ENCODE assay signal across 8 mouse cellular contexts in the genomic region with DNA sequence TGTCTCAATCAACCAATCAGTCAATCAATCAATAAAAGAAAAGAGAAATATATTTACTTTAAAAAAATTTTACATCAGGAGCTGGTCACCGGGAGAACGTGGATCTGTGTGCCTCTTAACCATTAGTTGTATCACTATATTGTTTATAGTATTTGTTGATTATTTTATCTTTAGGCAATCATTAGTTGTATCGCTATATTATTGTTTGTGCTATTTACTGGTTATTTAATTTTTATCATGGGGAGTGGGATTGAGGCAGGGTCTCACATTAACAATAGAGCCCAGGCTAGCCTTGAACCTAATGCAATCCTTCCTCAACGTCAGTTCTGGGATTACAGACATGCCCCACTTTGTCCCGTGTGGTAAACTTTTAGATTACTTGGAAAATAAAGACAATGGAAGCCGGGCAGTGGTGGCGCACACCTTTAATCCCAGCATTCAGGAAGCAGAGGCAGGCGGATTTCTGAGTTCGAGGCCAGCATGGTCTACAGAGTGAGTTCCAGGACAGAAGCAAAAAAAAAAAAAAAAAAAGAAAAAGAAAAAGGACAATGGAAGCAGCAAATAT. TPM values are rescaled to one million over a fixed set of nuclear protein-coding genes. Genes with fewer than 3 reads are reported as not detected.
DNase-seq lines count a peak whose midpoint lies in the region; ATAC-seq lines count a peak whose summit lies in the region.

No protein-coding gene starts in this region.

- H3K4me3 ChIP-seq in kidney, embryonic 16.5 days (ENCODE audit: low read length), result peak overlapping the region; percentile 99
- peak overlapping the region; percentile 33 for H3K4me3 ChIP-seq in embryonic facial prominence, embryonic 12.5 days
- peak overlapping the region; percentile 39 for H3K4me3 ChIP-seq in intestine, embryonic 16.5 days (ENCODE audit: low read length)
- H3K4me3 ChIP-seq in neural tube, embryonic 12.5 days, result 0 out of 2 replicates have a peak overlapping the region, but pooled peaks have one; percentile 15

- H3K9ac ChIP-seq in kidney, embryonic 16.5 days (replicated peaks; ENCODE audit: low read length), result peak overlapping the region; percentile 72
- peak overlapping the region; percentile 49; the same call in 1 of the 2 replicates for H3K9ac ChIP-seq in embryonic facial prominence, embryonic 12.5 days
- H3K9ac ChIP-seq in intestine, embryonic 16.5 days (ENCODE audit: low read depth, low read length), result peak overlapping the region; percentile 66
- peak overlapping the region; percentile 58 for H3K9ac ChIP-seq in neural tube, embryonic 12.5 days

- peak overlapping the region; percentile 60 for H3K4me2 ChIP-seq in kidney, embryonic 16.5 days (replicated peaks; ENCODE audit: low read depth, low read length)
- peak overlapping the region; percentile 47 for H3K4me2 ChIP-seq in embryonic facial prominence, embryonic 12.5 days (replicated peaks)
- H3K4me2 ChIP-seq in intestine, embryonic 16.5 days (ENCODE audit: low read depth, low read length), result peak overlapping the region; percentile 67
- peak overlapping the region; percentile 59 for H3K4me2 ChIP-seq in neural tube, embryonic 12.5 days (replicated peaks)

- H3K4me1 ChIP-seq in kidney, embryonic 16.5 days (ENCODE audit: insufficient read depth, low read length), result peaks cover 6% of the 10 kb centered on the region; the same call in 1 of the 2 replicates
- H3K4me1 ChIP-seq in embryonic facial prominence, embryonic 12.5 days, result no peaks in the 10 kb centered on the region
- peaks cover 10% of the 10 kb centered on the region; the same call in 1 of the 2 replicates for H3K4me1 ChIP-seq in intestine, embryonic 16.5 days (ENCODE audit: control insufficient read depth, insufficient read depth, low read length)
- H3K4me1 ChIP-seq in neural tube, embryonic 12.5 days, result peaks cover 5% of the 10 kb centered on the region; the same call in 1 of the 2 replicates

- 87% methylated on average over 9 of the region's 9 CpGs for WGBS in kidney, embryonic 16.5 days
- WGBS in embryonic facial prominence, embryonic 12.5 days, result 78% methylated on average over 9 of the region's 9 CpGs
- WGBS in intestine, embryonic 16.5 days, result 69% methylated on average over 9 of the region's 9 CpGs
- WGBS in neural tube, embryonic 12.5 days, result 86% methylated on average over 9 of the region's 9 CpGs

- peaks cover 14% of the 10 kb centered on the region for H3K36me3 ChIP-seq in kidney, embryonic 16.5 days (ENCODE audit: insufficient read depth, low read length)
- peaks cover 17% of the 10 kb centered on the region for H3K36me3 ChIP-seq in embryonic facial prominence, embryonic 12.5 days
- no peaks in the 10 kb centered on the region for H3K36me3 ChIP-seq in intestine, embryonic 16.5 days (ENCODE audit: control insufficient read depth, insufficient read depth, low read length)
- peaks cover 22% of the 10 kb centered on the region for H3K36me3 ChIP-seq in neural tube, embryonic 12.5 days

- H3K27ac ChIP-seq in kidney, embryonic 16.5 days (ENCODE audit: low read length), result peak overlapping the region; percentile 82
- peak overlapping the region; percentile 85 for H3K27ac ChIP-seq in embryonic facial prominence, embryonic 12.5 days
- H3K27ac ChIP-seq in intestine, embryonic 16.5 days (ENCODE audit: low read length), result peak overlapping the region; percentile 85
- H3K27ac ChIP-seq in neural tube, embryonic 12.5 days, result no peak overlapping the region

- no peak for ATAC-seq in kidney, embryonic 16.5 days (ENCODE audit: low FRiP score, low TSS enrichment)
- no peak for ATAC-seq in embryonic facial prominence, embryonic 12.5 days (ENCODE audit: insufficient number of reproducible peaks, insufficient read depth, low FRiP score, low TSS enrichment)
- no peak for ATAC-seq in intestine, embryonic 16.5 days
- no peak for ATAC-seq in neural tube, embryonic 12.5 days (ENCODE audit: low FRiP score, low read depth)

- H3K9me3 ChIP-seq in kidney, embryonic 16.5 days (ENCODE audit: low read length), result no peaks in the 10 kb centered on the region
- no peaks in the 10 kb centered on the region for H3K9me3 ChIP-seq in embryonic facial prominence, embryonic 12.5 days
- H3K9me3 ChIP-seq in intestine, embryonic 16.5 days (ENCODE audit: control insufficient read depth, low read length), result no peaks in the 10 kb centered on the region
- no peaks in the 10 kb centered on the region for H3K9me3 ChIP-seq in neural tube, embryonic 12.5 days

- no peaks in the 10 kb centered on the region for H3K27me3 ChIP-seq in kidney, embryonic 16.5 days (ENCODE audit: insufficient read depth, low read length)
- no peaks in the 10 kb centered on the region for H3K27me3 ChIP-seq in embryonic facial prominence, embryonic 12.5 days
- no peaks in the 10 kb centered on the region for H3K27me3 ChIP-seq in intestine, embryonic 16.5 days (replicated peaks; ENCODE audit: control insufficient read depth, insufficient read depth, low read length)
- no peaks in the 10 kb centered on the region for H3K27me3 ChIP-seq in neural tube, embryonic 12.5 days (replicated peaks)

- no peak for DNase-seq in kidney, adult 8-10 months
- no peak for DNase-seq in adrenal gland, postnatal 10 days
- DNase-seq in spleen, adult 18-20 months, result no peak
- no peak for DNase-seq in cerebellum, postnatal 25 days

RNA-seq across cellular contexts. Expression of gene Kpna2, which starts 0.7 kb away (rescaled TPM):
- 353 and 411 TPM in 2 replicates for polyA plus RNA-seq in kidney, embryonic 16.5 days (2015; fragmentation: Nextera tagmentation; extraction: Ambion mirVana)
- polyA plus RNA-seq in embryonic facial prominence, embryonic 12.5 days (2016; fragmentation: Nextera tagmentation; extraction: Ambion mirVana), result 417 and 444 TPM in 2 replicates
- polyA plus RNA-seq in intestine, embryonic 16.5 days (2015; fragmentation: Nextera tagmentation; extraction: Ambion mirVana), result 318 and 375 TPM in 2 replicates
- 382 and 392 TPM in 2 replicates for polyA plus RNA-seq in neural tube, embryonic 12.5 days (2016; fragmentation: Nextera tagmentation; extraction: Ambion mirVana)
- 10 to 100 TPM; 45.3 to 46.7 TPM for total RNA-seq in adrenal gland, postnatal 10 days (2021)

RNA-seq across cellular contexts. Expression of gene 1810010H24Rik, which starts 25.4 kb away (rescaled TPM):
- polyA plus RNA-seq in kidney, embryonic 16.5 days (2015; fragmentation: Nextera tagmentation; extraction: Ambion mirVana), result 1.4 and 1.8 TPM in 2 replicates
- polyA plus RNA-seq in embryonic facial prominence, embryonic 12.5 days (2016; fragmentation: Nextera tagmentation; extraction: Ambion mirVana), result 1.6 and 2.3 TPM in 2 replicates
- 1.9 and 2.5 TPM in 2 replicates for polyA plus RNA-seq in intestine, embryonic 16.5 days (2015; fragmentation: Nextera tagmentation; extraction: Ambion mirVana)
- 5.2 and 5.5 TPM in 2 replicates for polyA plus RNA-seq in neural tube, embryonic 12.5 days (2016; fragmentation: Nextera tagmentation; extraction: Ambion mirVana)
- total RNA-seq in adrenal gland, postnatal 10 days (2021), result 1 to 10 TPM; 1.8 to 2.9 TPM

Comparison
In these comparisons a context has a peak if more than half of its experiments do, and no peak if none do; other contexts are left out.
1. H3K4me3 ChIP-seq: peak in every context shown above with its lines; median percentile 99 in kidney, embryonic 16.5 days; 39 in intestine, embryonic 16.5 days; 33 in embryonic facial prominence, embryonic 12.5 days; 15 in neural tube, embryonic 12.5 days.